Mouse (Mus musculus) adrenal gland, postnatal 0 days (tissue): ENCODE data around the gene Itfg1. TPM values are rescaled to one million over a fixed set of nuclear protein-coding genes. Genes with fewer than 3 reads are reported as not detected.

Experiments used
- microRNA-seq: library from miRNA; unstranded; fragments of <30 nt; microRNA quantifications from one replicate; pipeline ENCODE4, GENCODE M21; 2016; ENCODE audit warnings: borderline replicate concordance; ENCODE audit not compliant: insufficient number of aligned reads
- polyA plus RNA-seq: library from polyadenylated mRNA; unstranded; fragments of >200 nt; fragmentation: Nextera tagmentation; extraction: Ambion mirVana; gene quantifications from 2 replicates; pipeline ENCODE4 v1.2.1, GENCODE M21; 2015

The Itfg1 gene
- polyA plus RNA-seq: 98.2 and 107 TPM in 2 replicates

GRCm38 (mm10) chr8:85840657-85841488 lies at the start of gene Itfg1, which contains the start of gene Phkb:
Itfg1 (minus strand) TSS chr8:85840921.
Phkb (plus strand) TSS chr8:85840959.

GRCm38 (mm10) chr8:85700751-85701351 lies 139.9 kb downstream of the Itfg1 start, which contains the start of gene Neto2:
Neto2 (minus strand) TSS chr8:85700924.

Small RNA genes lying within 50 kb of the gene (microRNA-seq; reads per million reads assigned to microRNA genes)
- not detected for gene Mir8109

Other genes starting within 250 kb of the Itfg1 start
- gene Neto2, start 140.0 kb downstream of the Itfg1 start, polyA plus RNA-seq: 3.7 and 4.1 TPM in 2 replicates
- 26.0 and 41.4 TPM in 2 replicates for gene Phkb, start within 50 bp of the Itfg1 start, polyA plus RNA-seq